Mouse (Mus musculus) liver, embryonic 14.5 days (tissue): ENCODE data around the gene Smap2. TPM values are rescaled to one million over a fixed set of nuclear protein-coding genes. Genes with fewer than 3 reads are reported as not detected.

Source experiments
- ATAC-seq: fragments of 200-750 bp; cut with Nextera tagmentation; 2 replicates; pipeline ENCODE4 v1.8.0; 2017; ENCODE audit warnings: moderate number of reproducible peaks, mild to moderate bottlenecking, moderate library complexity; ENCODE audit not compliant: insufficient read depth
- DNase-seq, 3 experiments: peaks; one replicate each; pipeline ENCODE4 v3.0.0-alpha.2; 2012 to 2013; ENCODE audit warnings: low read depth in 3 of 3, low spot score in 3 of 3
- H3K27ac ChIP-seq: fragments of 300-500 bp; sonication (generic); 2 replicates; pipeline ENCODE4 v1.5.1; 2014; ENCODE audit warnings: moderate library complexity, mild to moderate bottlenecking, control low read depth, inconsistent platforms
- H3K27me3 ChIP-seq: fragments of 300-500 bp; sonication (generic); 2 replicates; pipeline ENCODE4 v1.6.1; 2014; ENCODE audit warnings: mild to moderate bottlenecking, low read length, moderate library complexity; ENCODE audit not compliant: control insufficient read depth, insufficient read depth
- H3K36me3 ChIP-seq: fragments of 300-500 bp; sonication (generic); replicated peaks from 2 replicates; pipeline ENCODE4 v1.6.1; 2014; ENCODE audit warnings: low read depth; ENCODE audit not compliant: control insufficient read depth, insufficient read depth
- H3K4me1 ChIP-seq, 2 experiments: fragments of 200-500 bp in 1 of 2; fragments of 300-500 bp in 1 of 2; sonication (generic) in 1 of 2; replicated peaks; 2 replicates each; pipeline ENCODE4 v1.6.1; 2012 to 2014; ENCODE audit warnings: antibody characterized with exemption in 1 of 2, inconsistent platforms in 1 of 2, low read length in 1 of 2; ENCODE audit not compliant: control insufficient read depth in 2 of 2, insufficient read depth in 2 of 2
- H3K4me2 ChIP-seq: fragments of 300-500 bp; sonication (generic); 2 replicates; pipeline ENCODE4 v1.6.1; 2014; ENCODE audit warnings: low read depth, mild to moderate bottlenecking, control low read depth, moderate library complexity
- H3K4me3 ChIP-seq, 2 experiments: fragments of 200-500 bp in 1 of 2; fragments of 300-500 bp in 1 of 2; sonication (generic) in 1 of 2; 2 replicates each; pipeline ENCODE4 v1.5.1; 2012 to 2014; ENCODE audit warnings: low read depth in 2 of 2, low read length in 2 of 2, mild to moderate bottlenecking in 2 of 2, control low read depth in 1 of 2, inconsistent platforms in 1 of 2, moderate library complexity in 1 of 2; ENCODE audit not compliant: insufficient read depth in 1 of 2
- H3K9ac ChIP-seq: fragments of 300-500 bp; sonication (generic); replicated peaks from 2 replicates; pipeline ENCODE4 v1.6.1; 2014; ENCODE audit warnings: mild to moderate bottlenecking, control low read depth, moderate library complexity
- H3K9me3 ChIP-seq: fragments of 300-500 bp; sonication (generic); 2 replicates; pipeline ENCODE4 v1.6.1; 2016; ENCODE audit warnings: low read length, mixed read lengths; ENCODE audit not compliant: control insufficient read depth
- CTCF ChIP-seq: IDR thresholded peaks from 2 replicates; pipeline ENCODE4 v1.5.1; 2016; ENCODE audit warnings: antibody characterized with exemption, low read depth, control low read depth
- EP300 ChIP-seq: IDR thresholded peaks from 2 replicates; pipeline ENCODE4 v1.6.1; 2016; ENCODE audit warnings: antibody characterized with exemption, low read depth
- WGBS: fragments of 180-500 bp; shearing (Covaris S2); extraction: QIAGEN DNeasy Blood & Tissue Kit; methylation state at CpG from one replicate; pipeline ENCODE4 v1.1.7; 2014; ENCODE audit not compliant: insufficient replicate concordance; 5-methylcytosine and 5-hydroxymethylcytosine counted together
- polyA plus RNA-seq, 2 experiments: library from polyadenylated mRNA; depleted of rRNA in 1 of 2; stranded (reverse) in 1 of 2; unstranded in 1 of 2; fragments of >200 nt; fragmentation: Nextera tagmentation in 1 of 2; extraction: Ambion mirVana in 1 of 2; gene quantifications; 2 replicates each; pipeline versions ENCODE4 v1.2.1 to v1.2.3; 2012 to 2014

Smap2 gene
- polyA plus RNA-seq, 2 experiments = 17.0 to 19.6 TPM

GRCm38 (mm10) chr4:120995911-120996310, 21.1 kb downstream of the Smap2 start:
- Histone ChIP-seq H3K9me3 (no peaks in the 10 kb centered on the region), H3K4me1 (peaks cover 4 to 13% of the 10 kb centered on the region in 2 experiments; a peak in 3 of 4 replicates), H3K4me3 (no peak overlapping the region), H3K27ac (no peak overlapping the region), H3K4me2 (no peak overlapping the region), H3K36me3 (no peaks in the 10 kb centered on the region), H3K9ac (no peak overlapping the region), H3K27me3 (no peaks in the 10 kb centered on the region)
- WGBS = 57% methylated on average over 1 of the region's 1 CpGs
- DNase-seq (no peak), ATAC-seq (no peak)
- TF ChIP-seq CTCF (no peak), EP300 (no peak)

GRCm38 (mm10) chr4:120993025-120993424, 24.0 kb downstream of the Smap2 start:
- 73% methylated on average over 1 of the region's 1 CpGs for WGBS
- H3K4me1 ChIP-seq = peaks cover 4 to 5% of the 10 kb centered on the region in 2 experiments; a peak in 3 of 4 replicates
- TF ChIP-seq CTCF (no peak), EP300 (no peak)

GRCm38 (mm10) chr4:120992284-120992683, 24.8 kb downstream of the Smap2 start:
- Histone ChIP-seq H3K4me2 (no peak overlapping the region), H3K4me3 (no peak overlapping the region), H3K27me3 (no peaks in the 10 kb centered on the region), H3K9ac (no peak overlapping the region), H3K27ac (no peak overlapping the region), H3K36me3 (no peaks in the 10 kb centered on the region), H3K4me1 (peaks cover 0 to 2% of the 10 kb centered on the region in 2 experiments; a peak in 2 of 4 replicates), H3K9me3 (no peaks in the 10 kb centered on the region)
- DNase-seq (no peak), ATAC-seq (no peak)
- WGBS = 80% methylated on average over 2 of the region's 2 CpGs
- TF ChIP-seq EP300 (no peak), CTCF (no peak)

More at GRCm38 (mm10) chr4:120993025-120993424, 24.0 kb downstream of the Smap2 start:
- Histone ChIP-seq H3K9me3 (no peaks in the 10 kb centered on the region), H3K27ac (no peak overlapping the region), H3K9ac (no peak overlapping the region), H3K4me3 (no peak overlapping the region), H3K4me2 (no peak overlapping the region), H3K27me3 (no peaks in the 10 kb centered on the region), H3K36me3 (no peaks in the 10 kb centered on the region)
- ATAC-seq (no peak), DNase-seq (no peak)

GRCm38 (mm10) chr4:120987319-120987718, 29.7 kb downstream of the Smap2 start:
- DNase-seq (no peak), ATAC-seq (no peak)
- Histone ChIP-seq H3K4me1 (peaks cover 0 to 2% of the 10 kb centered on the region in 2 experiments; a peak in 2 of 4 replicates), H3K4me2 (no peak overlapping the region), H3K9ac (no peak overlapping the region), H3K9me3 (no peaks in the 10 kb centered on the region), H3K27me3 (no peaks in the 10 kb centered on the region), H3K36me3 (peaks cover 6% of the 10 kb centered on the region), H3K4me3 (no peak overlapping the region), H3K27ac (no peak overlapping the region)
- TF ChIP-seq EP300 (no peak), CTCF (no peak)
- WGBS = 70% methylated on average over 4 of the region's 4 CpGs

- DNase-seq (peak in 1 of 3 experiments; percentile 42), ATAC-seq (peak; percentile 34; the same call in 1 of the 2 replicates)
- Histone ChIP-seq H3K9ac (no peak overlapping the region), H3K4me2 (no peak overlapping the region), H3K27ac (no peak overlapping the region), H3K4me1 (peaks cover 0 to 2% of the 10 kb centered on the region in 2 experiments; a peak in 2 of 4 replicates), H3K27me3 (no peaks in the 10 kb centered on the region), H3K9me3 (no peaks in the 10 kb centered on the region), H3K4me3 (no peak overlapping the region), H3K36me3 (peaks cover 9% of the 10 kb centered on the region)
- WGBS = 9% methylated on average over 6 of the region's 6 CpGs
- peak; percentile 87 for TF ChIP-seq CTCF
- TF ChIP-seq EP300 = no peak
Measured at GRCm38 (mm10) chr4:120986446-120986845, 30.6 kb downstream of the Smap2 start.
